8 mouse cellular contexts compared by ENCODE assay signal in genomic region chr5:115483947-115484920, GRCm38 (mm10). TPM values are rescaled to one million over a fixed set of nuclear protein-coding genes. Genes with fewer than 3 reads are reported as not detected.
A peak's percentile ranks its signal among the peaks of the same experiment; 100 is the strongest.
DNase-seq lines count a peak whose midpoint lies in the region; ATAC-seq and TF ChIP-seq lines count a peak whose summit lies in the region.

Sirt4 (minus strand) TSS chr5:115484725.

- peaks cover 39% of the 10 kb centered on the region for H3K27me3 ChIP-seq in forebrain, embryonic 12.5 days
- H3K27me3 ChIP-seq in heart, postnatal 0 days (ENCODE audit: control insufficient read depth, insufficient read depth, low read length) = no peaks in the 10 kb centered on the region
- H3K27me3 ChIP-seq in liver, embryonic 16.5 days (ENCODE audit: control insufficient read depth, insufficient read depth, low read depth, low read length) = no peaks in the 10 kb centered on the region
- H3K27me3 ChIP-seq in neural tube, embryonic 13.5 days = peaks cover 12% of the 10 kb centered on the region
- no peaks in the 10 kb centered on the region for H3K27me3 ChIP-seq in thymus, adult 2 months (ENCODE audit: control insufficient read depth, insufficient read depth, low read length)

- H3K4me1 ChIP-seq in forebrain, embryonic 12.5 days = peaks cover 28% of the 10 kb centered on the region
- H3K4me1 ChIP-seq in heart, postnatal 0 days (ENCODE audit: control insufficient read depth, insufficient read depth) = peaks cover 7% of the 10 kb centered on the region; the same call in 1 of the 2 replicates
- peaks cover 15% of the 10 kb centered on the region for H3K4me1 ChIP-seq in liver, embryonic 16.5 days (ENCODE audit: control insufficient read depth, low read depth, low read length)
- peaks cover 36% of the 10 kb centered on the region for H3K4me1 ChIP-seq in neural tube, embryonic 13.5 days (replicated peaks)
- peaks cover 9% of the 10 kb centered on the region for H3K4me1 ChIP-seq in thymus, adult 2 months (replicated peaks; ENCODE audit: control insufficient read depth, insufficient read depth, low read length)

- 8% methylated on average over 30 of the region's 30 CpGs for WGBS in forebrain, embryonic 12.5 days
- 5% methylated on average over 30 of the region's 30 CpGs for WGBS in heart, postnatal 0 days
- 7% methylated on average over 30 of the region's 30 CpGs for WGBS in liver, embryonic 16.5 days (ENCODE audit: insufficient replicate concordance)
- WGBS in neural tube, embryonic 13.5 days = 9% methylated on average over 30 of the region's 30 CpGs
- 6% methylated on average over 30 of the region's 30 CpGs for WGBS in thymus, adult 2 months

- TF ChIP-seq CTCF in heart, postnatal 0 days (IDR thresholded peaks at IDR 0.05; ENCODE audit: low read depth) = no peak
- no peak for TF ChIP-seq CTCF in thymus, adult 2 months (IDR thresholded peaks at IDR 0.05; ENCODE audit: borderline replicate concordance, control insufficient read depth, extremely low read depth, insufficient read depth, low read length, poor library complexity)

- no peak for TF ChIP-seq EP300 in heart, postnatal 0 days (IDR thresholded peaks at IDR 0.05; ENCODE audit: low read depth)

- peak within 1 kb of the TSS; percentile 54 for H3K4me2 ChIP-seq in forebrain, embryonic 12.5 days
- peak within 1 kb of the TSS; percentile 70 for H3K4me2 ChIP-seq in heart, postnatal 0 days (ENCODE audit: low read depth, low read length)
- H3K4me2 ChIP-seq in liver, embryonic 16.5 days (ENCODE audit: low read depth, low read length) = peak within 1 kb of the TSS; percentile 73
- H3K4me2 ChIP-seq in neural tube, embryonic 13.5 days = peak within 1 kb of the TSS; percentile 59

- no peaks in the 10 kb centered on the region for H3K36me3 ChIP-seq in forebrain, embryonic 12.5 days (replicated peaks)
- peaks cover 10% of the 10 kb centered on the region for H3K36me3 ChIP-seq in heart, postnatal 0 days (replicated peaks; ENCODE audit: control insufficient read depth, insufficient read depth, low read length)
- no peaks in the 10 kb centered on the region for H3K36me3 ChIP-seq in liver, embryonic 16.5 days (ENCODE audit: control insufficient read depth, insufficient read depth)
- H3K36me3 ChIP-seq in neural tube, embryonic 13.5 days = peaks cover 4% of the 10 kb centered on the region
- H3K36me3 ChIP-seq in thymus, adult 2 months (ENCODE audit: control insufficient read depth, insufficient read depth, low read length) = no peaks in the 10 kb centered on the region

- DNase-seq in ES-CJ7 (ENCODE audit: low read depth, low spot score) = peak; percentile 99
- DNase-seq in c-Kit-positive CD71-positive TER-119-negative erythroid progenitor cells, embryonic 14.5 days (ENCODE audit: low read depth) = peak; percentile 96
- peak; percentile 98 for DNase-seq in heart, postnatal 0 days (ENCODE audit: low spot score)
- DNase-seq in kidney, postnatal 4 days = peak; percentile 76 to 85
- DNase-seq in thymus, adult 2 months = peak; percentile 80

- peak within 1 kb of the TSS; percentile 57 for H3K27ac ChIP-seq in forebrain, embryonic 12.5 days
- peak within 1 kb of the TSS; percentile 81 for H3K27ac ChIP-seq in heart, postnatal 0 days (ENCODE audit: low read depth)
- H3K27ac ChIP-seq in liver, embryonic 16.5 days (ENCODE audit: low read length) = peak within 1 kb of the TSS; percentile 56
- peak within 1 kb of the TSS; percentile 77 for H3K27ac ChIP-seq in neural tube, embryonic 13.5 days (replicated peaks)
- H3K27ac ChIP-seq in thymus, adult 2 months (ENCODE audit: control insufficient read depth, insufficient read depth, low read length) = peak within 1 kb of the TSS; percentile 42; the same call in 1 of the 2 replicates

- peak within 1 kb of the TSS; percentile 35 for H3K4me3 ChIP-seq in forebrain, embryonic 12.5 days (replicated peaks)
- H3K4me3 ChIP-seq in heart, postnatal 0 days (ENCODE audit: low read depth, low read length) = peak within 1 kb of the TSS; percentile 49
- H3K4me3 ChIP-seq in liver, embryonic 16.5 days (ENCODE audit: low read depth, low read length) = peak within 1 kb of the TSS; percentile 59
- peak within 1 kb of the TSS; percentile 41 for H3K4me3 ChIP-seq in neural tube, embryonic 13.5 days
- peak within 1 kb of the TSS; percentile 40 for H3K4me3 ChIP-seq in thymus, adult 2 months (ENCODE audit: control insufficient read depth, insufficient read depth, low read length)

- H3K9me3 ChIP-seq in forebrain, embryonic 12.5 days = no peaks in the 10 kb centered on the region
- no peaks in the 10 kb centered on the region for H3K9me3 ChIP-seq in heart, postnatal 0 days (replicated peaks; ENCODE audit: control insufficient read depth, low read length)
- H3K9me3 ChIP-seq in liver, embryonic 16.5 days (replicated peaks; ENCODE audit: control insufficient read depth, low read length) = no peaks in the 10 kb centered on the region
- H3K9me3 ChIP-seq in neural tube, embryonic 13.5 days = no peaks in the 10 kb centered on the region

- peak within 1 kb of the TSS; percentile 53 for H3K9ac ChIP-seq in forebrain, embryonic 12.5 days
- H3K9ac ChIP-seq in heart, postnatal 0 days (replicated peaks; ENCODE audit: low read depth, low read length) = peak within 1 kb of the TSS; percentile 62
- H3K9ac ChIP-seq in liver, embryonic 16.5 days (ENCODE audit: low read depth, low read length) = peak within 1 kb of the TSS; percentile 74
- H3K9ac ChIP-seq in neural tube, embryonic 13.5 days = peak within 1 kb of the TSS; percentile 65

- ATAC-seq in forebrain, embryonic 12.5 days (ENCODE audit: low FRiP score) = peak; percentile 83
- peak; percentile 87 for ATAC-seq in heart, postnatal 0 days (ENCODE audit: insufficient read depth, low read depth)
- peak; percentile 88 for ATAC-seq in liver, embryonic 16.5 days (ENCODE audit: low read depth)
- ATAC-seq in neural tube, embryonic 13.5 days (ENCODE audit: low read depth) = peak; percentile 85

- TF ChIP-seq POLR2A in thymus, adult 2 months (IDR thresholded peaks at IDR 0.05; ENCODE audit: control insufficient read depth, extremely low read depth, insufficient read depth, low read length, poor library complexity) = peak; percentile 49; the same call in 1 of the 2 replicates

RNA-seq across cellular contexts. Expression of gene Sirt4, which starts in this region (rescaled TPM):
- polyA plus RNA-seq in forebrain, embryonic 12.5 days (2016; fragmentation: Nextera tagmentation; extraction: Ambion mirVana) = 20.0 and 23.2 TPM in 2 replicates
- total RNA-seq in heart, postnatal 0 days (2014; rRNA removed; ENCODE audit: low replicate concordance) = 13.8 and 29.0 TPM in 2 replicates
- 14.5 and 15.4 TPM in 2 replicates for polyA plus RNA-seq in heart, postnatal 0 days (2015; fragmentation: Nextera tagmentation; extraction: Ambion mirVana)
- polyA plus RNA-seq in liver, embryonic 16.5 days (2015; fragmentation: Nextera tagmentation; extraction: Ambion mirVana) = 4.6 and 6.5 TPM in 2 replicates
- polyA plus RNA-seq in neural tube, embryonic 13.5 days (2015; fragmentation: Nextera tagmentation; extraction: Ambion mirVana) = 26.8 and 33.0 TPM in 2 replicates
- polyA plus RNA-seq in thymus, adult 2 months (2012; rRNA removed) = 47.2 and 48.6 TPM in 2 replicates

Comparison
In these comparisons a context has a peak if more than half of its experiments do, and no peak if none do; other contexts are left out.
1. Peak in every context shown above with its lines: DNase-seq, ATAC-seq, H3K4me3 ChIP-seq and H3K27ac ChIP-seq.